21 mouse cellular contexts compared by ENCODE assay signal in the genomic region with DNA sequence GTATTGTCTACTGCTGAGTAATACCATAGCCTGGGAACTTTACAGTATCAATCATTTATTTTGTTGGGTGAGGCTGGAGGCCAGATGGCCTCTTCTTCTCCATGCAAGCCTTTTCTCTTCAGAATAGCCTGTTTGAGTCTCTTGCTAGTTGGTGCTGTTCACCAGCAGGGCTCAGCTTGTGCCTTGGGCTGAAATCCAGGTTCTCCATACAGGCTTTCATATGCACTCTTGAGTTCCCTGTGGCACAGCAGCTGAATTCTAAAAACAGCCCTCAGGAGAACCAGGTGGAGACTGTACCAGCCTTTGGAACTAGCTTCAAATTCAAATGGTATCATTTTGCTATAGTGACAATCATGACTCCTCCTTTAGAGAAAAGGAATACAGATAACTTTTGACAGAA.
A peak's percentile ranks its signal among the peaks of the same experiment; 100 is the strongest.
DNase-seq lines count a peak whose midpoint lies in the region; ATAC-seq and TF ChIP-seq lines count a peak whose summit lies in the region.
"Had no signal": no experiment of that assay in that cellular context is flagged by ENCODE, and none has a peak within 500 bp of the region (broad histone marks: within the 10 kb centered on the region; RNA-seq: fewer than 3 reads in every experiment).

No protein-coding gene starts in this region.

- no peaks in the 10 kb centered on the region for H3K9me3 ChIP-seq in hindbrain, embryonic 12.5 days (replicated peaks)
- H3K9me3 ChIP-seq: embryonic facial prominence, embryonic 12.5 days; G1E; heart, embryonic 13.5 days; intestine, embryonic 15.5 days had no signal

- H3K9ac ChIP-seq in hindbrain, embryonic 12.5 days, result no peak overlapping the region
- H3K9ac ChIP-seq: embryonic facial prominence, embryonic 12.5 days; heart, embryonic 13.5 days; hindbrain, embryonic 14.5 days; intestine, embryonic 15.5 days had no signal

- TF ChIP-seq CTCF in cerebellum, adult 2 months (IDR thresholded peaks at IDR 0.05; ENCODE audit: borderline replicate concordance, insufficient read depth, low read depth, low read length), result 0 out of 2 replicates have a peak, but pooled peaks have one; percentile 9

- H3K27ac ChIP-seq in cerebellum, adult 2 months (ENCODE audit: insufficient read depth, low read length), result no peak overlapping the region
- no peak overlapping the region for H3K27ac ChIP-seq in hindbrain, embryonic 12.5 days
- H3K27ac ChIP-seq: embryonic facial prominence, embryonic 12.5 days; heart, embryonic 13.5 days; hindbrain, embryonic 14.5 days; intestine, embryonic 15.5 days had no signal

- H3K27me3 ChIP-seq in cerebellum, adult 2 months (ENCODE audit: control insufficient read depth, insufficient read depth, low read length), result no peaks in the 10 kb centered on the region
- no peaks in the 10 kb centered on the region for H3K27me3 ChIP-seq in hindbrain, embryonic 12.5 days
- H3K27me3 ChIP-seq: embryonic facial prominence, embryonic 12.5 days; heart, embryonic 13.5 days; intestine, embryonic 15.5 days had no signal

- no peak for DNase-seq in cerebellum, postnatal 4 days (ENCODE audit: low spot score in 2 of 2)
- peak; percentile 97 for DNase-seq in brain, adult 2 months (ENCODE audit: low read depth, low spot score)
- DNase-seq in cerebellum, adult 2 months, result peak; percentile 72 to 93
- DNase-seq in cerebellum, postnatal 10 days, result peak; percentile 63 to 65
- no peak for DNase-seq in left cerebral cortex, postnatal 36 days (ENCODE audit: low spot score in 2 of 2)
- no peak for DNase-seq in heart, postnatal 36 days
- DNase-seq: adrenal gland, adult 8-10 months; adrenal gland, postnatal 36 days; B cell, adult 2 months; gastrocnemius, postnatal 36 days; heart, adult 11 months; kidney, adult 18-20 months had no signal

- ATAC-seq in cerebellum, adult (ENCODE audit: insufficient number of reproducible peaks, low FRiP score, low TSS enrichment), result peak; percentile 97
- ATAC-seq in hindbrain, embryonic 12.5 days (ENCODE audit: low FRiP score), result no peak
- ATAC-seq: CD4-positive, CD25-positive, alpha-beta regulatory T cell, adult 4 months; forebrain, embryonic 16.5 days; intestine, embryonic 15.5 days had no signal

- H3K4me2 ChIP-seq in hindbrain, embryonic 12.5 days (replicated peaks), result no peak overlapping the region
- H3K4me2 ChIP-seq: embryonic facial prominence, embryonic 12.5 days; heart, embryonic 13.5 days; hindbrain, embryonic 14.5 days; intestine, embryonic 15.5 days had no signal

- intact Hi-C loops in left cerebral cortex, postnatal 36 days (cut with DNase I), result no loop called here
- intact Hi-C loops in heart, postnatal 36 days (cut with DNase I), result no loop called here

- no peak for TF ChIP-seq POLR2A in cerebellum, adult 2 months (IDR thresholded peaks at IDR 0.05; ENCODE audit: borderline replicate concordance, insufficient read depth, low read length)

- peaks cover 7% of the 10 kb centered on the region; the same call in 1 of the 2 replicates for H3K4me1 ChIP-seq in cerebellum, adult 2 months (ENCODE audit: control insufficient read depth, insufficient read depth, low read length)
- H3K4me1 ChIP-seq in hindbrain, embryonic 12.5 days, result no peaks in the 10 kb centered on the region
- H3K4me1 ChIP-seq: embryonic facial prominence, embryonic 12.5 days; heart, embryonic 13.5 days; intestine, embryonic 15.5 days had no signal

- H3K4me3 ChIP-seq in cerebellum, adult 2 months (replicated peaks; ENCODE audit: insufficient read depth, low read depth, low read length), result no peak overlapping the region
- H3K4me3 ChIP-seq in hindbrain, embryonic 12.5 days, result no peak overlapping the region
- H3K4me3 ChIP-seq: embryonic facial prominence, embryonic 12.5 days; heart, embryonic 13.5 days; intestine, embryonic 15.5 days had no signal

- H3K36me3 ChIP-seq in hindbrain, embryonic 12.5 days, result no peaks in the 10 kb centered on the region
- H3K36me3 ChIP-seq: embryonic facial prominence, embryonic 12.5 days; G1E; heart, embryonic 13.5 days; intestine, embryonic 15.5 days had no signal

Comparison
In these comparisons a context has a peak if more than half of its experiments do, and no peak if none do; other contexts are left out.
1. DNase-seq: peak in brain, adult 2 months (single experiment), cerebellum, adult 2 months (2 of 2) and cerebellum, postnatal 10 days (2 of 2); none in cerebellum, postnatal 4 days (0 of 2), left cerebral cortex, postnatal 36 days (0 of 2) and heart, postnatal 36 days (0 of 2).